Mouse (Mus musculus) megakaryocyte, embryonic 14.5 days (primary cell): ENCODE data around the gene Irs3.
"Not testable (repeated sequence)": the region's sequence is repeated elsewhere in the genome, so short reads cannot be mapped to it uniquely, and the experiment has no call there.

ENCODE experiments used
- FLI1 ChIP-seq: IDR thresholded peaks from 2 replicates; pipeline ENCODE4 v1.6.1; 2012; ENCODE audit warnings: low read length, inconsistent platforms, mixed read lengths
- GATA1 ChIP-seq: IDR thresholded peaks from 3 replicates; pipeline ENCODE4 v1.6.1; 2012; ENCODE audit warnings: mixed read lengths, low read length, inconsistent platforms, borderline replicate concordance

DNA sequence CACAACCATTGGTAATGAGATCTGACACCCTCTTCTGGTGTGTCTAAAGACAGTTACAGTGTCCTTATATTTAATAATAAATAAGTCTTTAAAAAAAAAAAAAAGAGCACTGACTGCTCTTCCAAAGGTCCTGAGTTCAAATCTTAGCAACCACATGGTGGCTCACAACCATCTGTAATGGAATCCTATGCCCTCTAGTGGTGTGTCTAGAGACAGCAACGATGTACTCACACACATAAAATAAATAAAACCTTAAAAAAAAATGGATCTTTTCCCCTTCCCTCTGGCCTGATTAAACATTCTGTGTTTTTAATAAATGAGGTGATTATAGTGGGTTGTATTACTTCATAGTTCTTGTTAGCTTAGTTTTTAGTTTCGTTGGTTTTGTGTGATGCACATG lies 30.6 kb downstream of the Irs3 start:
- TF ChIP-seq GATA1, FLI1: not testable (repeated sequence)
